ENCODE assay signal across 23 mouse cellular contexts in genomic region chr6:141000552-141000951, GRCm38 (mm10).
DNase-seq lines count a peak whose midpoint lies in the region; ATAC-seq and TF ChIP-seq lines count a peak whose summit lies in the region.
"Had no signal": no experiment of that assay in that cellular context is flagged by ENCODE, and none has a peak within 500 bp of the region (broad histone marks: within the 10 kb centered on the region; RNA-seq: fewer than 3 reads in every experiment).

No protein-coding gene starts in this region.

- no peaks in the 10 kb centered on the region for H3K4me1 ChIP-seq in kidney, postnatal 0 days (replicated peaks; ENCODE audit: insufficient read depth, low read length)
- no peaks in the 10 kb centered on the region for H3K4me1 ChIP-seq in kidney, embryonic 14.5 days (ENCODE audit: control insufficient read depth, insufficient read depth, low read length)
- H3K4me1 ChIP-seq in lung, embryonic 16.5 days (replicated peaks; ENCODE audit: control insufficient read depth, insufficient read depth, low read length) = peaks cover 6% of the 10 kb centered on the region
- peaks cover 2% of the 10 kb centered on the region for H3K4me1 ChIP-seq in lung, adult 2 months (ENCODE audit: control insufficient read depth, insufficient read depth, low read length)
- H3K4me1 ChIP-seq: embryonic facial prominence, embryonic 12.5 days; intestine, embryonic 15.5 days; limb, embryonic 10.5 days; stomach, embryonic 15.5 days had no signal

- ATAC-seq in kidney, postnatal 0 days (replicated peaks; ENCODE audit: low FRiP score, low read depth) = no peak
- no peak for ATAC-seq in kidney, embryonic 14.5 days (ENCODE audit: low FRiP score, low TSS enrichment)
- peak; percentile 86 for ATAC-seq in lung, embryonic 16.5 days (ENCODE audit: low read depth)
- ATAC-seq: CD4-positive, CD25-positive, alpha-beta regulatory T cell, adult 4 months; forebrain, postnatal 0 days; hindbrain, embryonic 16.5 days; intestine, embryonic 15.5 days had no signal

- intact Hi-C loops in left cerebral cortex, postnatal 25 days (cut with DNase I) = no loop called here

- H3K4me2 ChIP-seq in kidney, postnatal 0 days (ENCODE audit: low read length) = no peak overlapping the region
- no peak overlapping the region for H3K4me2 ChIP-seq in kidney, embryonic 14.5 days (replicated peaks; ENCODE audit: low read depth, low read length)
- H3K4me2 ChIP-seq in lung, embryonic 16.5 days (ENCODE audit: low read depth, low read length) = no peak overlapping the region
- H3K4me2 ChIP-seq: embryonic facial prominence, embryonic 12.5 days; intestine, embryonic 15.5 days; stomach, embryonic 15.5 days had no signal

- TF ChIP-seq CTCF in kidney, postnatal 0 days (IDR thresholded peaks at IDR 0.05; ENCODE audit: low read depth) = no peak
- no peak for TF ChIP-seq CTCF in lung, adult 2 months (IDR thresholded peaks at IDR 0.05; ENCODE audit: insufficient read depth, low read length)

- no peak for TF ChIP-seq POLR2A in lung, adult 2 months (IDR thresholded peaks at IDR 0.05; ENCODE audit: borderline replicate concordance, extremely low read depth, low read depth, low read length)

- H3K9ac ChIP-seq in kidney, postnatal 0 days (ENCODE audit: low read depth, low read length) = no peak overlapping the region
- no peak overlapping the region for H3K9ac ChIP-seq in kidney, embryonic 14.5 days (ENCODE audit: low read depth, low read length)
- no peak overlapping the region for H3K9ac ChIP-seq in lung, embryonic 16.5 days (ENCODE audit: low read length)
- H3K9ac ChIP-seq: embryonic facial prominence, embryonic 12.5 days; forebrain, postnatal 0 days; intestine, embryonic 15.5 days; stomach, embryonic 15.5 days had no signal

- no peak overlapping the region for H3K4me3 ChIP-seq in kidney, postnatal 0 days (replicated peaks; ENCODE audit: low read depth, low read length)
- no peak overlapping the region for H3K4me3 ChIP-seq in kidney, embryonic 14.5 days (ENCODE audit: low read length)
- H3K4me3 ChIP-seq in lung, embryonic 16.5 days (ENCODE audit: low read length) = no peak overlapping the region
- H3K4me3 ChIP-seq in lung, adult 2 months (replicated peaks; ENCODE audit: extremely low read depth, low read depth, low read length) = no peak overlapping the region
- H3K4me3 ChIP-seq: embryonic facial prominence, embryonic 12.5 days; intestine, embryonic 15.5 days; left cerebral cortex, adult 2 months; limb, embryonic 10.5 days; stomach, embryonic 15.5 days had no signal

- DNase-seq in heart, adult 8-10 months (ENCODE audit: low spot score) = peak; percentile 15
- DNase-seq in heart, postnatal 4 days = no peak
- DNase-seq in kidney, postnatal 0 days (ENCODE audit: low spot score) = peak; percentile 48
- DNase-seq in lung, adult 2 months = no peak
- peak; percentile 49 for DNase-seq in yolk sac, embryonic 10.5 days (ENCODE audit: low spot score)
- DNase-seq in left cerebral cortex, postnatal 25 days (ENCODE audit: low spot score in 2 of 2) = no peak
- DNase-seq: adrenal gland, postnatal 14 days; cerebellum, adult 2 months; cerebellum, postnatal 25 days; forebrain, postnatal 0 days; gastrocnemius, postnatal 36 days; liver; thymus, postnatal 25 days had no signal

- no peaks in the 10 kb centered on the region for H3K27me3 ChIP-seq in kidney, postnatal 0 days (ENCODE audit: insufficient read depth, low read length)
- H3K27me3 ChIP-seq in kidney, embryonic 14.5 days (ENCODE audit: control insufficient read depth, insufficient read depth, low read length) = no peaks in the 10 kb centered on the region
- no peaks in the 10 kb centered on the region for H3K27me3 ChIP-seq in lung, embryonic 16.5 days (ENCODE audit: control insufficient read depth, insufficient read depth, low read depth, low read length)
- H3K27me3 ChIP-seq: embryonic facial prominence, embryonic 12.5 days; intestine, embryonic 15.5 days; stomach, embryonic 15.5 days had no signal

- no peaks in the 10 kb centered on the region for H3K36me3 ChIP-seq in kidney, postnatal 0 days (ENCODE audit: insufficient read depth, low read length)
- no peaks in the 10 kb centered on the region for H3K36me3 ChIP-seq in kidney, embryonic 14.5 days (ENCODE audit: control insufficient read depth, insufficient read depth, low read length)
- no peaks in the 10 kb centered on the region for H3K36me3 ChIP-seq in lung, embryonic 16.5 days (ENCODE audit: control insufficient read depth, insufficient read depth, low read length)
- H3K36me3 ChIP-seq: embryonic facial prominence, embryonic 12.5 days; intestine, embryonic 15.5 days; limb, embryonic 10.5 days; stomach, embryonic 15.5 days had no signal

- H3K9me3 ChIP-seq in kidney, postnatal 0 days (replicated peaks; ENCODE audit: low read length) = no peaks in the 10 kb centered on the region
- 0 out of 2 replicates have a peak, but pooled peaks cover 4% of the 10 kb centered on the region for H3K9me3 ChIP-seq in kidney, embryonic 14.5 days (ENCODE audit: control insufficient read depth, low read length)
- no peaks in the 10 kb centered on the region for H3K9me3 ChIP-seq in lung, embryonic 16.5 days (ENCODE audit: control insufficient read depth, low read length)
- H3K9me3 ChIP-seq: embryonic facial prominence, embryonic 12.5 days; intestine, embryonic 15.5 days; limb, embryonic 10.5 days; stomach, embryonic 15.5 days had no signal

- 42% methylated on average over 2 of the region's 2 CpGs for WGBS in kidney, postnatal 0 days
- WGBS in kidney, embryonic 14.5 days = 35% methylated on average over 2 of the region's 2 CpGs
- WGBS in lung, embryonic 16.5 days = 3% methylated on average over 2 of the region's 2 CpGs
- WGBS in lung, adult 2 months = 29% methylated on average over 2 of the region's 2 CpGs

- no peak overlapping the region for H3K27ac ChIP-seq in kidney, postnatal 0 days
- no peak overlapping the region; the same call in 1 of the 2 replicates for H3K27ac ChIP-seq in kidney, embryonic 14.5 days (ENCODE audit: low read depth, low read length)
- no peak overlapping the region for H3K27ac ChIP-seq in lung, embryonic 16.5 days (ENCODE audit: low read length)
- H3K27ac ChIP-seq: embryonic facial prominence, embryonic 12.5 days; intestine, embryonic 15.5 days; left cerebral cortex, adult 2 months; limb, embryonic 10.5 days; macrophage; stomach, embryonic 15.5 days had no signal

Comparison
In these comparisons a context has a peak if more than half of its experiments do, and no peak if none do; other contexts are left out.
1. DNase-seq: peak in heart, adult 8-10 months (single experiment), kidney, postnatal 0 days (single experiment) and yolk sac, embryonic 10.5 days (single experiment); none in heart, postnatal 4 days (single experiment), lung, adult 2 months (single experiment) and left cerebral cortex, postnatal 25 days (0 of 2).